Mouse (Mus musculus) frontal cortex, postnatal 25 days (tissue): ENCODE results near the gene Gprc5c.

Experiments used
- DNase-seq, 2 experiments: peaks; one replicate each; pipeline ENCODE4 v3.0.0; 2022; ENCODE audit warnings: low spot score in 2 of 2

Gprc5c gene

DNA sequence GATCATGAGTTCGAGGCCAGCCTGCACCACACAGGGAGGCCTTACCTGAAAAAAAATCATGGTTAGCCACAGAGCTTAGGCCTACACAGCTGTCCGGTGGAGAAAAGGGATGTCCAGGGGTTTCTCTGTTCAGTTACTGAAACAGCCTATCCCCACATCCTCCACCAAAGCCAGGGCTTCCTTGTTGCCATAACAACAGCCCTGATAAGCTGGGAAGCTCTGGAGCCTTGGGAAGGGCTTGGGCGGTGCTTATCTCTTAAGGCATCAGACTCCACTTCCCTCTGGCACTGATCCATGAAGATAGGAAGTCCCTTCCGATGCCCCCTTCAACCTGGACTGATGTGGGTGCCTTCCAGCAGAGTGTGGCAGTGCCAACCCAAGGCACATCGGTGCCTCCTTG, 17.8 kb upstream of the Gprc5c start:
- DNase-seq, result no peak

GRCm38 (mm10) chr11:114843818-114844463, 7.0 kb upstream of the Gprc5c start:
- DNase-seq, result no peak

- no peak for DNase-seq
These were observed 6.3 kb upstream of the Gprc5c start for GRCm38 (mm10) chr11:114844464-114845220.

DNA sequence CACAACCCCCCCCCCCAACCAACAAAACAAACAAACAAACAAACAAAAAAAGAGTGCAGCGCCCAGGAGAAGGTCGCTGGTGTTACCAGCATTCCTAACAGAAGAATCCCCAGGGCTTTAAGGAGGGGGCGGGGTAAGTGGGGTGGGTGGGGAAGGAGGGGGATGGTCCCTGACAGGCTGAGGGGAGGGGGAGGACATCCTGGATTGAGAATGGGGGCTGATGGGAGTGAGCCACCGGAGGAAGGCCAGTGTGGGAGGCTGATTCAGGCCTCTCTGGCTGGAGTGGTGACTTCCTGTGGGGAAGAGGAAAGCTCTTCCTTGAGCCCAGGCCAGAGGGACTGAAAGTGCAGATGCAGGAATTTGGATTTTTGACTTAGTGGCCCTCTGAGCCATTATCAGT, 4.6 kb upstream of the Gprc5c start:
- no peak for DNase-seq

GRCm38 (mm10) chr11:114847008-114847407, 3.9 kb upstream of the Gprc5c start:
- DNase-seq, result no peak

DNA sequence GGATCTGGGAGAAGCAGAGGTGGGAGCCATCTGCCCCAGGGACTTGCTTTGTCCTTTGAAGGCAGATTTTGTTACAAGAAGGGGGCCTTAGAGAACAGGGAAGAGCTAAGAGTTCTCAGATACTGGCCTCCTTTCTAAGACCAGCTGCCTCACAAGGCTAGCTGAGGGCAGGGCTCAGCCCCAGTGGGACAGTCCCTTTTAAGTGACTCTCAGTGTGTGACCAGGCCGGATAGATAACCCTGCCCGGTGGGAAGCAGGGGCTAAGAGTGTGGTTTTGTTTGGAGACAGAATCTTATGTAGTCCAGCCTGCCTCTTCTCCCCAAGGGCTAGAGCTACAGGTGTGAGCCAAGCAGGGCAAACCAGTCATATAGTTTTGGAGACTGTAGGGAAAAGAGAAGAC, 1.4 kb upstream of the Gprc5c start:
- no peak for DNase-seq

- DNase-seq, result no peak
These were observed 893 bp upstream of the Gprc5c start for GRCm38 (mm10) chr11:114850066-114850451.

- DNase-seq, result no peak
These were observed 286 bp downstream of the Gprc5c start for GRCm38 (mm10) chr11:114851269-114851607.

GRCm38 (mm10) chr11:114851608-114852310, 807 bp downstream of the Gprc5c start:
- DNase-seq, result peak in 1 of 2 experiments; percentile 23

DNA sequence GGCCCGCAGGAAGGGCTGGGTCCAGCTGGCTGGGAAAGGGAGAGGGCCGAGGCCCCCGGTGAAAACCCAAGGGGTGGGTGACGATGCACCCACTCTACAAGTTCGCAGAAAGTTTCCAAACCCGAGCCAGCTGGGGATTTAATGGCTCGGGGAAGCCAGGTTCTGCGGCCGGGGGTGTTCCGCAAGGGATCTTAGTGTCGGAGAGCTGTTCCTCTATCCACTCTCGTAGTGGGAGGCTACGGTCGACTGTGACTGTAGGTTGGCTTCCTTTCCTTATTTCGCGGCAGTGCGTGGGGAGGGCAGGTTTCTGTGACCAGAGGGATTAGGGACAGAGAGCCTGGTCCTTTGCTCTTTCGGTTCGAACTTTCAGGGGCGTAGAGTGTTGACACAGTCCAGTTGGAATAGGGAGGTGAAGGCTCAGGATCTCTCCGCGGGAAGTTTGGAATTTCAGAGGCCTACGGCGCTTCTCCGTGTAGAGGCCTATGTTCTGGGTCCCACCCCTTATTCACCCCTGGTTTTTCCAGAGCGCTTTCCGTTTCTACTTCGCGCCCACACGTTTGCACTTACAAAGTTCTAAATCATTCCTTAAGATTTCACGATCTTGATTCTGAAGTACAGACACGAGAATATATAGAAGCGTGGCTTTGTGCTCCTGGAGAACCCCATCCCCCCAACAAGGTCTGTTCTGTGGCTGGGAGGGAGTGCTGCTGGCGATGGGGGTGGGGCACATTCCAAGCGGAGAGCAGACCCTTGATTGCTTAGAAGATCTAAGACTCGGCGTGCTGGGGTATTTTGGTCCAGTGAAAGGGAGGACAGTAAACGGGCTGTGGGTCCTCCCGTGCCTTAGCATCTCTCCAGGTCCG, 1.6 kb downstream of the Gprc5c start:
- no peak for DNase-seq

DNA sequence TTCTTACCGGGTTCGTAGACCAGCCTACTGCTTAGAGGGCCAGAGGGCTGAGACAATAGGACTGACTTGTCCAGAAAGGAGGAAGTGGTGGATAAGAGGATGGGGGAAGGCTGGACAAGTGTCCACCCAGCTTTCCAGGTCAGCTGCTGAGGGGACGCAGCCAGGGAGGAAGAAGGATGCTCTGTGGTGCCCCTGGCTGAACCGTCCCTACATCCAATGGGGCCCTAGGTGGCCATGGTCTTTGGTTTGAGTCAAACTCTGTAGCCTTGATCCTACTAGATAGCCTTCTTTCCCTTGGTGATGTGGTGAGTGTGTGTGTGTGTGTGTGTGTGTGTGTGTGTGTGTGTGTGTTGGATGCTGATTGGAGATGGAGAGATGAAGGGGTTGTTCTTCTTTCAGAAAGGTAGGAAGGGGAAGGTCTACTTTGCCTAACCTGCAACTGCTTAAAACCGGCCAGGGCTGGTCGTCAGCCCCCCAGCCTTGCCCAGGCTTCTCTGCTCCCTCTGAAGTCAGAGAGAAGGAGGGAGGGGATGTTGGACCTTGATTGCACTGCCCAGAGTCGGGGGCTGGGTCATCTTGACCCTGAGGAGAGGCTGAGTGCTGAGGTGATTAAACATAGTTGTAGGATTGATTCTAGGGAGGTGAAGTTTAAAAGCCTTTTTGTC, 2.4 kb downstream of the Gprc5c start:
- no peak for DNase-seq

DNA sequence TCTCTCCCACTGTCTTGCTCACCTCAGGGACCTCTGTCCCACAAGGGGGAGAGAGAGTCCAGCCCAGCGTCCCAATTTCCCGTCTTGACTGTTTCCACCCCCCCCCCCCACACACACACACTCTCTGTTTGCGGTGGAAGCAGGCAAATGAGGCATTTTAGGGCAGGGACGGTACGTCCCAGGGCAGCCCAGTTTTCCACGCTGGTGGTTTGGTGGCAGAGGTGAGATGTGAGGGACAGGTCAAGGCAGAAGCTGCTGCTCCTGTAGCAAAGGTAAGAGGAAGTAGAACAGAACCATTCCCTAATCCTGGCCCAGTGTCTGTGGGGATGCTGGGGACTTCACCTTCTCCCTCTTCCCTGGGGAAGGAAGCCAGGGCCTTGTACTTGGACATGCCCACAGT, 3.6 kb downstream of the Gprc5c start:
- DNase-seq, result no peak

- DNase-seq, result no peak
These were observed 5.2 kb downstream of the Gprc5c start for GRCm38 (mm10) chr11:114856125-114856524.

DNA sequence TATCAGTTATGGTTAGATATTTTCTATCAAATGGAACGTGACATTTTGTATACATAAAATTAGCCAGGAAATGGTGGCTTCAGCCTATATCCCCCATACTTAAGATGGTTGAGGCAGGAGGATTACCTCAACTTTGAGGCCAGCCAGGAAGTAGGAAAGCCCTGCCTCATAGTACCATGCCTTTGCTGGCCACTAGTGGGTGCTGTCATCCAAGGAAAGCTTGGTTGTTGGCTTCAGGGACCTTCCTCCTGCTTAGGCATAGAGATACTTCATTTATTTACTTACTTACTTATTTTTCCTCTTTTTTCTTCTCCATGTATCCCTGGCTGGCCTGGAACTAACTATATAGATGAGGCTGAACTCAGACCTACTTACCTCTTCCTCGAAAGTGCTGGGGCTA, 7.7 kb downstream of the Gprc5c start:
- DNase-seq, result no peak

GRCm38 (mm10) chr11:114861057-114861456, 10.1 kb downstream of the Gprc5c start:
- DNase-seq, result no peak

DNA sequence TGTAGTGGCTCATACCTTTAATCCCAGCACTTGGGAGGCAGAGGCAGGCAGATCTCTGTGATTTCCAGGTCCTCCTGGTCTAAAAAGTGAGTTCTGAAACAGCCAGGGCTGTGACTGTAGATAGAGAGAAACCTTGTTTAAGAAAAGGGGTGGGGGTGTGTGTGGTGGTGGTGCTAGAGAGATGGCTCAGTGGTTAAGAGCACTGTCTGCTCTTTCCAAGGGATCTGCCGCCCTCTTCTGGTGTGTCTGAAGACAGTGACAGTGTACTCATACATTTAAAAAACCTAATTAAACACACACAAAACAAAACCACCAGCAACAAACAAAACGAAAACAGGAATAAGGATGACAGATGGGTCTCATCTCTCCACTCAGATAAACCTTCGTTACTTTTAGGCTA, 11.7 kb downstream of the Gprc5c start:
- no peak for DNase-seq

GRCm38 (mm10) chr11:114863918-114864420, 13.0 kb downstream of the Gprc5c start:
- DNase-seq, result no peak

DNA sequence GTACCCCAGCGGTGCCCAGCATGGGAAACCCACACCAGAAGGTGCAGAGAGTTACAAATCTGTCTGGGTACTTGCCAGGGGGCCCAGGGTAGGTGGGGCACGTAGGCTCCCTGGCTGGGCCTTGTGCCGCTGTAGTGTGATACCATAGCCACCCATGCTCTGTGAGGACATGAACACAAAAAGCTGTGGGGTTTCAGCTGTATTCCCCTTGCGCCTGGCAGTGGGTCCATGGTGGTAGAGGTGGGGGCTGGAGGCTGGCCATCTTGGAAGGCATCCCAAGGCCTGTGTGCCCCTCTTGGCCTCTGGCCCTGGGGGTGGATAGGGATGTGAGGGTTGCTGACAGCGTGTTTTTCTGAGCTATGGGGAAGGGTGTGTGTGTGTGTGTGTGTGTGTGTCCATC, 15.0 kb downstream of the Gprc5c start:
- DNase-seq, result no peak

DNA sequence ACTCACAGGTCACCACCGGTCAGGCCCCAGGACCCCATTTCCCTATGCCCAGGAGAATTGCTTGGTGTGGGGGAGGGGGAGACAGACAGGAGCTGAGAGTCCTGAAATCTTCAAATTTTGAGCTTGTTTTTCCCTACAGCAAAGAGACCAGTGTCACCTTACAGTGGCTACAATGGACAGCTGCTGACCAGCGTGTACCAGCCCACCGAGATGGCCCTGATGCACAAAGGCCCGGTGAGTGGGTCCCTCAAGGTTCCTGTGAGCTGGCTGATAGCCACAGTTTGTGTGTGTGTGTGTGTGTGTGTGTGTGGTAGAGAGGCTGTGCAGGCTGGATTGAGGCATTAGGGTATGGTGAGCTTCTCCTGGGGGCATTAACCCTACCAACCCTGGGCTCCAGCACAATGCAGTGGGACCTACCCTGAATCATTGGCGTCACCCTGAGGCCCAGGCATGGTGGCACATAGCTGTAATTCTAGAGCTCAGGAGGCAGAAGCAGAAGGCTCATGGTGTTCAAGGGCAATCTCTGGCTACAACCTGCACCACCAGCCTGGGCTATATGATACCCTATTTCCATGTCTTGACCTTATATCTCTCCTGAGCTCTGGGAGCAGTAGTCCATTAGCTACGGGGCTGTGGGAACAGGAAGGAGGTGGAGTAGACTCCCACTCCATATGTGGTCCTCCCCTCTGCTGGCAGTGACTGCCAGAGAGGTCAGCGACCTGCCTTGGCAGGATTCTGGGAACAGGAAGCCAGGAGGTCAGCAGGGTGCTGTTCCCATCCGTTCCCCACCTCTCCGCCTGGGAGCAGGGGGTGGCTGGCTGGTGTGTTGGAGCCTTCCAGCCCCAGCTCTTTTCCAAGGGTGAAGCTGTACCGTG, 15.8 kb downstream of the Gprc5c start:
- no peak for DNase-seq
